Mouse (Mus musculus): Measurements from ENCODE around the gene Serpina10. TPM values are rescaled to one million over a fixed set of nuclear protein-coding genes. Genes with fewer than 3 reads are reported as not detected.

Gene Serpina10
- not detected in 2 replicates for polyA plus RNA-seq (2015; fragmentation: Nextera tagmentation; extraction: Ambion mirVana)

GRCm38 (mm10) chr12:103631203-103631612 is at the start of gene Serpina10:
TSS of gene Serpina10 (minus strand) at chr12:103631444.

DNA sequence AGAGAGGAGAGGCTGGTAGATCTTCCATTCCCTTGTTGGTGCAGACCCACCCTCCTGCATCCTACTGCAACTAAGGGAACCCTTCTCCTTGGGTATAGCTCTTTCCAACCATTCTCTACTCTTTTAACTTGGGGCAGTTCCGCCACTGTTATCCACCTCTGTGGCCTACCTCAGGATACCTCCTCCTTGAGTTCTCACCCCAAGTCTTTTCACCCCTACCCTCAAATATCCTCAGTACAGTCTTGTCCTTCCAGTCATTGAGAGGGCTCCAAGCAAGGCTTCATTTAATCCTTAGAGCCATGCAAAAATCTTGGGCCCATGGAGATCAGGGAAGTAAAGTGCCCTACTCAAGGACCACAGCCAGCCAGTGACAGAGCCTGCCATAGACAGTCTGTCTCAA is 44.8 kb upstream of the Serpina10 start, which contains the start of gene Serpina16:
Serpina16 (minus strand) TSS at position 101 of the 400 bp plus-strand sequence.

GRCm38 (mm10) chr12:103656848-103657626 is 25.8 kb upstream of the Serpina10 start, which contains the start of gene Serpina6:
TSS of gene Serpina6 (minus strand) at chr12:103657212.

Other genes with a start within 250 kb of the Serpina10 start
- 4.9 and 5.3 TPM in 2 replicates for gene Otub2, start 242.8 kb downstream of the Serpina10 start, polyA plus RNA-seq (2015; fragmentation: Nextera tagmentation; extraction: Ambion mirVana)
- 0.24 TPM in 1 of 2 replicates, not detected in the other for gene 9330161L09Rik, start 223.6 kb downstream of the Serpina10 start, polyA plus RNA-seq (2015; fragmentation: Nextera tagmentation; extraction: Ambion mirVana)
- gene Ddx24, start 205.6 kb downstream of the Serpina10 start, polyA plus RNA-seq (2015; fragmentation: Nextera tagmentation; extraction: Ambion mirVana): 66.8 and 72.5 TPM in 2 replicates
- gene Ifi27, start 197.2 kb downstream of the Serpina10 start, polyA plus RNA-seq (2015; fragmentation: Nextera tagmentation; extraction: Ambion mirVana): 75.3 and 130 TPM in 2 replicates
- gene Ifi27l2a, start 187.8 kb downstream of the Serpina10 start, polyA plus RNA-seq (2015; fragmentation: Nextera tagmentation; extraction: Ambion mirVana): 88.9 and 116 TPM in 2 replicates
- not detected in 2 replicates for gene Ifi27l2b, start 174.2 kb downstream of the Serpina10 start, polyA plus RNA-seq (2015; fragmentation: Nextera tagmentation; extraction: Ambion mirVana)
- gene Ppp4r4, start 99.2 kb downstream of the Serpina10 start, polyA plus RNA-seq (2015; fragmentation: Nextera tagmentation; extraction: Ambion mirVana): 0.06 and 0.22 TPM in 2 replicates
- not detected in 2 replicates for gene Serpina6, start 25.8 kb upstream of the Serpina10 start, polyA plus RNA-seq (2015; fragmentation: Nextera tagmentation; extraction: Ambion mirVana)
- gene Serpina16, start 44.7 kb upstream of the Serpina10 start, polyA plus RNA-seq (2015; fragmentation: Nextera tagmentation; extraction: Ambion mirVana): not detected in 2 replicates
- gene Serpina1f, start 64.1 kb upstream of the Serpina10 start, polyA plus RNA-seq (2015; fragmentation: Nextera tagmentation; extraction: Ambion mirVana): not detected in 2 replicates
- gene Serpina1d, start 142.1 kb upstream of the Serpina10 start, polyA plus RNA-seq (2015; fragmentation: Nextera tagmentation; extraction: Ambion mirVana): 0.96 and 1.7 TPM in 2 replicates
- 1.0 and 1.7 TPM in 2 replicates for gene Serpina1b, start 198.9 kb upstream of the Serpina10 start, polyA plus RNA-seq (2015; fragmentation: Nextera tagmentation; extraction: Ambion mirVana)
- gene Serpina1a, start 232.1 kb upstream of the Serpina10 start, polyA plus RNA-seq (2015; fragmentation: Nextera tagmentation; extraction: Ambion mirVana): 1.1 and 1.4 TPM in 2 replicates

Measured in skeletal muscle tissue, postnatal 0 days (tissue).